Mouse (Mus musculus): ENCODE results near the gene Coro1c. TPM values are rescaled to one million over a fixed set of nuclear protein-coding genes. Genes with fewer than 3 reads are reported as not detected.

Coro1c gene
- polyA plus RNA-seq, 1 experiment from 2014 or later, result 91.1 TPM

- H3K9me3 ChIP-seq, result no peaks in the 10 kb centered on the region
- H3K9ac ChIP-seq (replicated peaks), result 0 out of 2 replicates have a peak overlapping the region, but pooled peaks have one; percentile 27
- 32% methylated on average over 21 of the region's 21 CpGs for WGBS
- H3K36me3 ChIP-seq, result peaks cover 11% of the 10 kb centered on the region; the same call in 1 of the 2 replicates
- peaks cover 68% of the 10 kb centered on the region for H3K4me1 ChIP-seq (replicated peaks)
- no peak overlapping the region for H3K4me3 ChIP-seq (replicated peaks)
- H3K27ac ChIP-seq, result peak overlapping the region; percentile 62; the same call in 1 of the 2 replicates
- no peak overlapping the region for H3K4me2 ChIP-seq
- 0 out of 2 replicates have a peak, but pooled peaks have one; percentile 16 for ATAC-seq (ENCODE audit: insufficient number of reproducible peaks, insufficient read depth, low FRiP score, low TSS enrichment, low read depth)
- H3K27me3 ChIP-seq, result no peaks in the 10 kb centered on the region
These were observed 38.0 kb downstream of the Coro1c start for GRCm38 (mm10) chr5:113870393-113871040.

- no peak for ATAC-seq (ENCODE audit: insufficient number of reproducible peaks, insufficient read depth, low FRiP score, low TSS enrichment, low read depth)
- no peaks in the 10 kb centered on the region for H3K9me3 ChIP-seq
- H3K27me3 ChIP-seq, result no peaks in the 10 kb centered on the region
- no peak overlapping the region for H3K4me3 ChIP-seq (replicated peaks)
- peaks cover 12% of the 10 kb centered on the region; the same call in 1 of the 2 replicates for H3K36me3 ChIP-seq
- 0 out of 2 replicates have a peak overlapping the region, but pooled peaks have one; percentile 56 for H3K27ac ChIP-seq
- H3K4me2 ChIP-seq, result peak overlapping the region; percentile 4; the same call in 1 of the 2 replicates
- peaks cover 59% of the 10 kb centered on the region for H3K4me1 ChIP-seq (replicated peaks)
- H3K9ac ChIP-seq (replicated peaks), result no peak overlapping the region
- 35% methylated on average over 11 of the region's 11 CpGs for WGBS
These were observed 39.4 kb downstream of the Coro1c start for GRCm38 (mm10) chr5:113869132-113869531.

- no peak overlapping the region for H3K27ac ChIP-seq
- no peak overlapping the region for H3K4me2 ChIP-seq
- WGBS, result 89% methylated on average over 6 of the region's 6 CpGs
- no peaks in the 10 kb centered on the region for H3K27me3 ChIP-seq
- no peak overlapping the region for H3K4me3 ChIP-seq (replicated peaks)
- no peak for ATAC-seq (ENCODE audit: insufficient number of reproducible peaks, insufficient read depth, low FRiP score, low TSS enrichment, low read depth)
- H3K9ac ChIP-seq (replicated peaks), result no peak overlapping the region
- peaks cover 18% of the 10 kb centered on the region for H3K4me1 ChIP-seq (replicated peaks)
- peaks cover 27% of the 10 kb centered on the region for H3K36me3 ChIP-seq
- no peaks in the 10 kb centered on the region for H3K9me3 ChIP-seq
These were observed 43.6 kb downstream of the Coro1c start for GRCm38 (mm10) chr5:113864992-113865391.

- no peaks in the 10 kb centered on the region for H3K27me3 ChIP-seq
- WGBS, result 94% methylated on average over 12 of the region's 12 CpGs
- no peak overlapping the region for H3K4me3 ChIP-seq (replicated peaks)
- peaks cover 27% of the 10 kb centered on the region for H3K36me3 ChIP-seq
- H3K9me3 ChIP-seq, result no peaks in the 10 kb centered on the region
- no peak for ATAC-seq (ENCODE audit: insufficient number of reproducible peaks, insufficient read depth, low FRiP score, low TSS enrichment, low read depth)
- no peak overlapping the region for H3K9ac ChIP-seq (replicated peaks)
- H3K4me1 ChIP-seq (replicated peaks), result peaks cover 15% of the 10 kb centered on the region
- no peak overlapping the region for H3K27ac ChIP-seq
- H3K4me2 ChIP-seq, result no peak overlapping the region
These were observed 44.6 kb downstream of the Coro1c start for GRCm38 (mm10) chr5:113863994-113864393.

- Histone ChIP-seq H3K9me3 (no peaks in the 10 kb centered on the region), H3K27ac (no peak overlapping the region), H3K4me1 (replicated peaks) (peaks cover 13% of the 10 kb centered on the region), H3K4me3 (replicated peaks) (no peak overlapping the region), H3K36me3 (peaks cover 27% of the 10 kb centered on the region), H3K4me2 (no peak overlapping the region), H3K27me3 (no peaks in the 10 kb centered on the region), H3K9ac (replicated peaks) (no peak overlapping the region)
- ATAC-seq (ENCODE audit: insufficient number of reproducible peaks, insufficient read depth, low FRiP score, low TSS enrichment, low read depth), result no peak
- WGBS, result 89% methylated on average over 4 of the region's 4 CpGs
These were observed 46.1 kb downstream of the Coro1c start for GRCm38 (mm10) chr5:113862418-113862817.

- no peak for ATAC-seq (ENCODE audit: insufficient number of reproducible peaks, insufficient read depth, low FRiP score, low TSS enrichment, low read depth)
- no peaks in the 10 kb centered on the region for H3K27me3 ChIP-seq
- H3K9ac ChIP-seq (replicated peaks), result no peak overlapping the region
- no peak overlapping the region for H3K4me3 ChIP-seq (replicated peaks)
- H3K9me3 ChIP-seq, result no peaks in the 10 kb centered on the region
- peaks cover 27% of the 10 kb centered on the region for H3K36me3 ChIP-seq
- 92% methylated on average over 8 of the region's 8 CpGs for WGBS
- H3K4me1 ChIP-seq (replicated peaks), result peaks cover 18% of the 10 kb centered on the region
- H3K27ac ChIP-seq, result no peak overlapping the region
- H3K4me2 ChIP-seq, result no peak overlapping the region
These were observed 47.3 kb downstream of the Coro1c start for GRCm38 (mm10) chr5:113861294-113861693.

GRCm38 (mm10) chr5:113858971-113859370 lies 49.6 kb downstream of the Coro1c start:
- Histone ChIP-seq H3K4me3 (replicated peaks) (no peak overlapping the region), H3K9ac (replicated peaks) (no peak overlapping the region), H3K27ac (no peak overlapping the region), H3K36me3 (peaks cover 13% of the 10 kb centered on the region), H3K9me3 (no peaks in the 10 kb centered on the region), H3K4me2 (no peak overlapping the region), H3K27me3 (no peaks in the 10 kb centered on the region), H3K4me1 (replicated peaks) (peaks cover 18% of the 10 kb centered on the region)
- 0 out of 2 replicates have a peak, but pooled peaks have one; percentile 8 for ATAC-seq (ENCODE audit: insufficient number of reproducible peaks, insufficient read depth, low FRiP score, low TSS enrichment, low read depth)
- 40% methylated on average over 5 of the region's 5 CpGs for WGBS

- WGBS, result 76% methylated on average over 10 of the region's 10 CpGs
- no peaks in the 10 kb centered on the region for H3K27me3 ChIP-seq
- no peak overlapping the region for H3K9ac ChIP-seq (replicated peaks)
- 0 out of 2 replicates have a peak, but pooled peaks have one; percentile 5 for ATAC-seq (ENCODE audit: insufficient number of reproducible peaks, insufficient read depth, low FRiP score, low TSS enrichment, low read depth)
- H3K4me3 ChIP-seq (replicated peaks), result no peak overlapping the region
- H3K27ac ChIP-seq, result 0 out of 2 replicates have a peak overlapping the region, but pooled peaks have one; percentile 54
- peaks cover 9% of the 10 kb centered on the region for H3K36me3 ChIP-seq
- peaks cover 18% of the 10 kb centered on the region for H3K4me1 ChIP-seq (replicated peaks)
- no peaks in the 10 kb centered on the region for H3K9me3 ChIP-seq
- no peak overlapping the region for H3K4me2 ChIP-seq
These were observed 50.0 kb downstream of the Coro1c start for GRCm38 (mm10) chr5:113858550-113858949.

- Histone ChIP-seq H3K4me2 (no peak overlapping the region), H3K36me3 (peaks cover 10% of the 10 kb centered on the region), H3K4me1 (replicated peaks) (peaks cover 18% of the 10 kb centered on the region), H3K9ac (replicated peaks) (no peak overlapping the region), H3K9me3 (no peaks in the 10 kb centered on the region), H3K4me3 (replicated peaks) (no peak overlapping the region), H3K27me3 (no peaks in the 10 kb centered on the region), H3K27ac (no peak overlapping the region)
- ATAC-seq (ENCODE audit: insufficient number of reproducible peaks, insufficient read depth, low FRiP score, low TSS enrichment, low read depth), result no peak
- 74% methylated on average over 8 of the region's 8 CpGs for WGBS
These were observed 50.9 kb downstream of the Coro1c start for GRCm38 (mm10) chr5:113857631-113858030.

- Histone ChIP-seq H3K4me3 (replicated peaks) (no peak overlapping the region), H3K27ac (no peak overlapping the region), H3K4me1 (replicated peaks) (peaks cover 18% of the 10 kb centered on the region), H3K4me2 (no peak overlapping the region), H3K9me3 (no peaks in the 10 kb centered on the region), H3K36me3 (peaks cover 16% of the 10 kb centered on the region), H3K27me3 (no peaks in the 10 kb centered on the region), H3K9ac (replicated peaks) (no peak overlapping the region)
- WGBS, result 71% methylated on average over 7 of the region's 7 CpGs
- ATAC-seq (ENCODE audit: insufficient number of reproducible peaks, insufficient read depth, low FRiP score, low TSS enrichment, low read depth), result no peak
These were observed 51.9 kb downstream of the Coro1c start for GRCm38 (mm10) chr5:113856631-113857030.

GRCm38 (mm10) chr5:113855696-113856095 lies 52.9 kb downstream of the Coro1c start:
- H3K9ac ChIP-seq (replicated peaks), result 0 out of 2 replicates have a peak overlapping the region, but pooled peaks have one; percentile 5
- no peak overlapping the region for H3K4me2 ChIP-seq
- H3K36me3 ChIP-seq, result peaks cover 20% of the 10 kb centered on the region
- no peaks in the 10 kb centered on the region for H3K27me3 ChIP-seq
- 58% methylated on average over 3 of the region's 3 CpGs for WGBS
- no peak overlapping the region for H3K27ac ChIP-seq
- H3K4me3 ChIP-seq (replicated peaks), result no peak overlapping the region
- H3K4me1 ChIP-seq (replicated peaks), result peaks cover 18% of the 10 kb centered on the region
- no peak for ATAC-seq (ENCODE audit: insufficient number of reproducible peaks, insufficient read depth, low FRiP score, low TSS enrichment, low read depth)
- H3K9me3 ChIP-seq, result no peaks in the 10 kb centered on the region
